Mouse (Mus musculus): ENCODE results near the gene Rassf6.

Gene Rassf6

DNA sequence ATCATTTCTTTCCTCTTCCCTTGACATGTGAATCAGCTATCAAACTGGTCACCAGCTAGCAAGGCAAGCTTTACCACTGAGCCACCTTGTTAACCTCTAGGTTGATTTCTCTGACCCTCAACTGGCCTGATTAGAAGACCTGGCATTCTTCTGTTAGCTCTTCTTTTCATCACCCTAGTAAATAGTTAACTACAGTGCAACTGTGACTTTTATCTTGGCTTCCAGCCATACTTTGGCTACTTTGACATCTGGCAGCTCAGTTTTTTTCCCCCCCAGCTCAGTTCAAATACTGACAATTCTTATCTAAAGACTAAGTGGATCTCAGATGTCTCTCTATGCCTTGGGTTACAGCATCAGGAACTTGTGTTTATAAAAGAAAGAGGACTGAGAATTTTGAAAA is 72.1 kb downstream of the Rassf6 start:
- DNase-seq (ENCODE audit: low spot score in 2 of 2) = no peak

DNA sequence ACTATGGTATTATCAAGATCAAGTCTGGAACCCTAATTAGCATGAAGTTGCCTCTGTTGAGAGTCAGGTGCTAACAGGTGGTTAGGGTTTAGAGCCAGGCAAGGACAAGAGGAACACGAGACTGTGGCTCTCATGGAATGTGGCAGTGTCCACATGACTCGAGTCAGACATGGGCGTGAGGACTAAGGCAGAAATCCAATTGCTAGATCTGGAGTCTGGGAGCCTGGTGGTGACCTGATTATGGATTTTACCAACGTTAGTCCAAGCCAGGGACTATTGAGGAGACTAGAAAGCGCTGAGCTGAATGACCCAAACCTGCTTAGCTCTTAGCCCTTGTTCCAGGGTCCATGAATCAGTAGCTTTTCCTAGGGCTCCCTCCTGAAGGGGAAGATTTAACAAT is 72.7 kb downstream of the Rassf6 start:
- DNase-seq (ENCODE audit: low spot score in 2 of 2) = no peak

DNA sequence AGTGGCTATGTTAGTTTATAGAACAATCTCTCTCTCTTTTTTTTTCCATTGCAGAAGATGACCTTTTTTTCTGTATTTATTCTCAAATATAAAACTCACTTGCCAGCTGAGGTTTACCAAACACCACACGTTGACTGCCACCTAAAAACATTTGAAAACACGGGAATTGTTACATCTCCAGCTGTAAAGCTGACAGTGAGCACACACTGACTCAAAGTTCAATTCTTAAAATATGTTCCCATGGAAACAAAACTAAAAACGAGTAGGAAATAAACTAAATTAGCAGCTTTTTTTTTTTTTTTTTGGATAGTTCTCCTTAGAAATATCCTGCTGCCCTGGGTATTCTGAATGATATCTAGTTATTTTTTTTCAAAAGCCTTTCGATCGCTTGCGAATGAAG is 75.3 kb downstream of the Rassf6 start:
- DNase-seq (ENCODE audit: low spot score in 2 of 2) = no peak

DNA sequence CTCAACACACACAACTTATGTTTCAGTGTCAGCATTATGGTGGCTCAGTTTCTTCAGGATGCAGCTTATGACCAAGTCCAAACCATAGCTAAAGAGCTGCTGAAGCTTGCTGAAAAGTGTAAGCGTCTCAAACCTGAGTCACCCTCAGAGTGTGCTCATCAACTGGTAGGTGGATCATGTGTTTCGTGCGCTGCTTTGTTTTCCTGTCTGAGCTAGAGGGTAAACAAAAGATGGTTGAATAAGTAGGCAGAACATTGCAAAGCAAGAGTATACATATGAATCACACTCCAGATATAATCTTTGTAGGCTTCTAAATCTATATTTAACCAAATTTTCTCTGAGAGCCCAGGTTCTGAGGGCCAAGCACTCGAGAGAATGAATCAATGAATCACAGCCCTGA is 76.3 kb downstream of the Rassf6 start:
- DNase-seq (ENCODE audit: low spot score in 2 of 2) = no peak

DNA sequence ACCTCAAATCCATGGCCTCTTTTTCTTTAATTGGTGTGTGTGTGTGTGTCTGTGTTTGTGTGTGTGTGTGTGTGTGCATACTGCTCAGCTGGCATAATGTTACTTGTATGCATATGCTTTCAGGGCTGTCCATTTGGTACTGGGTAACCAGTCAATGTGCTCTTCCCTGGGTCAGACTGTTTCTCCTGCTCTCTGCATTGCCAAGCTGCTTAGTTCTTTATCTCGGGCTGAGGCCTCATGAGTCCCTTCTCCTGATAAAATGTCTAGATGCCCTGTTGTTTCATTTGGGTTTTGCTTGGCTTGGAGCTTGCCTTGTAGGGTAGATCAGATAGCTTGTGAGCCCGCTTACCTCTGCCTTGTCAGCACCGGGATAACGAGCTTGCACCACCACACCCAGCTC is 77.6 kb downstream of the Rassf6 start:
- DNase-seq (ENCODE audit: low spot score in 2 of 2) = no peak

DNA sequence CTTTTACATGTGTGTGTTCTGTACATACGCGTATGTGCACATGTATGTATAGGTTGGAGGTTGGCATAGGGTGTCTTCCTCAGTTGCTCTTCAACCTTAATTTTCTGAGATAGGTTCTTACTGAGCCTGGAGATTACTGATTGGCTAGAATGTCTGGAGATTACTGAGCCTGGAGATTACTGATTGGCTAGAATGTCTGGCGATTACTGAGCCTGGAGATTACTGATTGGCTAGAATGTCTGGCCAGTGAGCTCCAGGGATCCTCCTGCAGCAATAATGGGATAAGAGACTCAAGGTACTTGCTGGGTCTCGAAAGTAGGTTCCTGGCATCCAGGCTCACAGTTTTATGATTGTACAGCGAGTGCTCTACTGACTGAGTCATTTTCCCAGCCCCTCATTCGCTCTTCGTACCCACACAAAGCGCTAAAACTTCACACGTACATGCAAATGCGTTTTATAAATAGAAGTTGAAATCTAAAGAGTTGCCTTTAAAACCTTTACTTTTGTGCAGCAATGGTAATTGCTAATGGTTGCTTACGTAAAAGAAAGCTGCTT is 78.7 kb downstream of the Rassf6 start:
- DNase-seq (ENCODE audit: low spot score in 2 of 2) = no peak

DNA sequence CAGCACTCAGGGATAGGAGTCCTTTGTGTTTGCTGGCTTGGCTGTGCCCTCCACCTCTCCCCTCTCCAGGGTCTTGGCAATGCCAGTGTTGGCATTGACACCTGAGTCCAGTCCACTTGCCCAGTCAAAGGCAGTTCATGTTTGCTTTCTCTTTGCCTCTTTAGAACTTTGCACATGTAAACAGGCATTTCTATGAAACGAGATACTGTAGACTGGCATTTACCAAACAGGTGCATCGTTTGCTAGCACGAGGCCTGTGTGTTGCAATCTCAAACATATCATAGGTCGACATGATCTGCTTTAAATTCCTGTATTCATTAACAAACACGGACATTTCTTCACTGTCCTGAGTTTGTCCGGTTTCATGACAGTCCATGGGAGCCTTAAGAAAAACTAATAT is 79.7 kb downstream of the Rassf6 start, which contains the start of gene 5830473C10Rik:
Gene 5830473C10Rik, plus strand, starts transcription at position 365 of the 400 bp plus-strand sequence.
- DNase-seq (ENCODE audit: low spot score in 2 of 2) = no peak

DNA sequence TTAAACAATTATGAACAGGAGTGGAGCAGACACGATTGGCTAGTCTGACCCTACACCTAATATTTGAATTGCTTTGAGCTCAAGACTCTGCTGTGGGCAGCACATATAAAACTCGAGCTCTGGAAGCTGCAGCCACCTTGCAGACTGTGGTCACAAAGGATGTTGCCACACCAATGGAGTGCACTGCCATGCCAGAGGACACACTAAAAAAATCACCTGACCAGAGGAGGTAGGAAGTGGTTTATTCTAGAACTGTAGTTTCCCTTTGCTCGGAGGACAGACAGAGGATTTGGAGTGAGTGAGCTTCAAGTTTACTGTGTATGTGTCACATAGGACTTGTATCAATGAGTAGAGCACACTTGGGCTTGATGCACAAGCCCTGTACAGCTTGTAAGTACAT is 84.4 kb downstream of the Rassf6 start:
- no peak for DNase-seq (ENCODE audit: low spot score in 2 of 2)

Measured in urinary bladder, postnatal 4 days (tissue).